Mouse (Mus musculus) megakaryocyte, embryonic 14.5 days (primary cell): ENCODE data around the gene Acad11. TPM values are rescaled to one million over a fixed set of nuclear protein-coding genes. Genes with fewer than 3 reads are reported as not detected.

Experiments
- H3K27me3 ChIP-seq: replicated peaks from 2 replicates; pipeline ENCODE3; 2012; ENCODE audit warnings: inconsistent platforms
- H3K36me3 ChIP-seq: replicated peaks from 2 replicates; pipeline ENCODE3; 2012; ENCODE audit warnings: low read length, inconsistent platforms, mixed read lengths
- H3K4me1 ChIP-seq: 2 replicates; pipeline ENCODE4 v1.6.1; 2012; ENCODE audit warnings: inconsistent platforms
- H3K4me3 ChIP-seq: replicated peaks from 2 replicates; pipeline ENCODE3; 2012; ENCODE audit warnings: moderate library complexity, mild to moderate bottlenecking, inconsistent platforms
- H3K9me3 ChIP-seq: 2 replicates; pipeline ENCODE4 v1.6.1; 2012; ENCODE audit warnings: inconsistent platforms
- FLI1 ChIP-seq: IDR thresholded peaks from 2 replicates; pipeline ENCODE4 v1.6.1; 2012; ENCODE audit warnings: low read length, inconsistent platforms, mixed read lengths
- GATA1 ChIP-seq: IDR thresholded peaks from 3 replicates; pipeline ENCODE4 v1.6.1; 2012; ENCODE audit warnings: mixed read lengths, low read length, inconsistent platforms, borderline replicate concordance
- polyA plus RNA-seq: library from polyadenylated mRNA; stranded (reverse); fragments of >175 nt; gene quantifications from 2 replicates; pipeline ENCODE4 v1.2.3, GENCODE M21; 2012; ENCODE audit warnings: low replicate concordance; ENCODE audit not compliant: insufficient read depth

Acad11 gene
- polyA plus RNA-seq, 1 experiment: 14.6 TPM

GRCm38 (mm10) chr9:104128110-104128509 is 64.9 kb downstream of the Acad11 start:
- no peak for TF ChIP-seq GATA1
- no peak for TF ChIP-seq FLI1
- Histone ChIP-seq H3K4me3 (no peak overlapping the region), H3K4me1 (peaks cover 8% of the 10 kb centered on the region), H3K9me3 (no peaks in the 10 kb centered on the region), H3K36me3 (peaks cover 39% of the 10 kb centered on the region), H3K27me3 (peaks cover 5% of the 10 kb centered on the region)

GRCm38 (mm10) chr9:104130141-104130755 is 67.1 kb downstream of the Acad11 start:
- Histone ChIP-seq H3K4me1 (no peaks in the 10 kb centered on the region), H3K4me3 (no peak overlapping the region), H3K36me3 (peaks cover 17% of the 10 kb centered on the region), H3K9me3 (no peaks in the 10 kb centered on the region), H3K27me3 (peaks cover 5% of the 10 kb centered on the region)
- no peak for TF ChIP-seq GATA1
- TF ChIP-seq FLI1: no peak

- Histone ChIP-seq H3K36me3 (no peaks in the 10 kb centered on the region), H3K27me3 (no peaks in the 10 kb centered on the region), H3K9me3 (peaks cover 20% of the 10 kb centered on the region), H3K4me1 (peaks cover 12% of the 10 kb centered on the region), H3K4me3 (peak overlapping the region; percentile 44)
- TF ChIP-seq GATA1 (no peak), FLI1 (no peak)
Measured at GRCm38 (mm10) chr9:104140351-104140750, 77.2 kb downstream of the Acad11 start.

- Histone ChIP-seq H3K4me3 (no peak overlapping the region), H3K36me3 (no peaks in the 10 kb centered on the region), H3K4me1 (peaks cover 12% of the 10 kb centered on the region), H3K27me3 (no peaks in the 10 kb centered on the region), H3K9me3 (peaks cover 20% of the 10 kb centered on the region)
- TF ChIP-seq GATA1 (no peak), FLI1 (no peak)
Measured at GRCm38 (mm10) chr9:104142805-104143204, 79.6 kb downstream of the Acad11 start.

GRCm38 (mm10) chr9:104144314-104144996 is 81.3 kb downstream of the Acad11 start:
- peaks cover 12% of the 10 kb centered on the region for H3K4me1 ChIP-seq
- no peak overlapping the region for H3K4me3 ChIP-seq
- peaks cover 5% of the 10 kb centered on the region for H3K36me3 ChIP-seq
- H3K27me3 ChIP-seq: no peaks in the 10 kb centered on the region
- TF ChIP-seq GATA1: no peak
- TF ChIP-seq FLI1: no peak
- peaks cover 8% of the 10 kb centered on the region for H3K9me3 ChIP-seq

- TF ChIP-seq GATA1 (no peak), FLI1 (no peak)
- Histone ChIP-seq H3K36me3 (peaks cover 25% of the 10 kb centered on the region), H3K4me3 (no peak overlapping the region), H3K27me3 (no peaks in the 10 kb centered on the region), H3K4me1 (no peaks in the 10 kb centered on the region), H3K9me3 (0 out of 2 replicates have a peak, but pooled peaks cover 3% of the 10 kb centered on the region)
Measured at GRCm38 (mm10) chr9:104146683-104147082, 83.5 kb downstream of the Acad11 start.

- peaks cover 48% of the 10 kb centered on the region for H3K36me3 ChIP-seq
- H3K9me3 ChIP-seq: 0 out of 2 replicates have a peak, but pooled peaks cover 3% of the 10 kb centered on the region
- no peak for TF ChIP-seq GATA1
- no peak for TF ChIP-seq FLI1
- no peaks in the 10 kb centered on the region for H3K4me1 ChIP-seq
- no peaks in the 10 kb centered on the region for H3K27me3 ChIP-seq
- H3K4me3 ChIP-seq: no peak overlapping the region
Measured at GRCm38 (mm10) chr9:104148969-104149368, 85.8 kb downstream of the Acad11 start.

GRCm38 (mm10) chr9:104152121-104152520 is 88.9 kb downstream of the Acad11 start:
- H3K4me1 ChIP-seq: no peaks in the 10 kb centered on the region
- H3K27me3 ChIP-seq: no peaks in the 10 kb centered on the region
- H3K4me3 ChIP-seq: no peak overlapping the region
- TF ChIP-seq GATA1 (no peak), FLI1 (no peak)
- H3K36me3 ChIP-seq: peaks cover 79% of the 10 kb centered on the region
- no peaks in the 10 kb centered on the region for H3K9me3 ChIP-seq

GRCm38 (mm10) chr9:104155100-104155715 is 92.0 kb downstream of the Acad11 start:
- H3K4me1 ChIP-seq: no peaks in the 10 kb centered on the region
- H3K36me3 ChIP-seq: peaks cover 99% of the 10 kb centered on the region
- H3K27me3 ChIP-seq: no peaks in the 10 kb centered on the region
- H3K9me3 ChIP-seq: no peaks in the 10 kb centered on the region
- no peak overlapping the region for H3K4me3 ChIP-seq
- TF ChIP-seq FLI1: no peak

GRCm38 (mm10) chr9:104156506-104156905 is 93.3 kb downstream of the Acad11 start:
- Histone ChIP-seq H3K4me3 (no peak overlapping the region), H3K27me3 (no peaks in the 10 kb centered on the region), H3K4me1 (no peaks in the 10 kb centered on the region), H3K36me3 (peaks cover 99% of the 10 kb centered on the region), H3K9me3 (no peaks in the 10 kb centered on the region)
- no peak for TF ChIP-seq FLI1
